Mouse (Mus musculus) heart, postnatal 25 days (tissue): ENCODE data around the gene Scube1. TPM values are rescaled to one million over a fixed set of nuclear protein-coding genes. Genes with fewer than 3 reads are reported as not detected.

Experiments used
- DNase-seq: peaks from one replicate; pipeline ENCODE4 v3.0.0; 2022; ENCODE audit warnings: low spot score
- intact Hi-C: fragments of 180-260 bp; cut with DNase I; formaldehyde crosslinking; loops from one replicate; pipeline ENCODE4 v1.15.1; 2025
- total RNA-seq, 2 experiments: library from RNA; stranded (reverse); gene quantifications; 2 replicates each; pipeline ENCODE4 v1.2.3; 2021

Scube1 gene
- total RNA-seq, 2 experiments from 2014 or later: 1.1 to 1.2 TPM

GRCm38 (mm10) chr15:83606216-83606615 is 118.6 kb downstream of the Scube1 start:
- intact Hi-C loops: no loop called here
- DNase-seq: no peak

- DNase-seq: no peak
- intact Hi-C loops: no loop called here
Measured at GRCm38 (mm10) chr15:83603426-83603825, 121.4 kb downstream of the Scube1 start.

- intact Hi-C loops: no loop called here
- DNase-seq: no peak
Measured at GRCm38 (mm10) chr15:83603046-83603396, 121.8 kb downstream of the Scube1 start.

- intact Hi-C loops: no loop called here
- DNase-seq: peak; percentile 17
Measured at GRCm38 (mm10) chr15:83602372-83603045, 122.3 kb downstream of the Scube1 start.

GRCm38 (mm10) chr15:83601185-83601584 is 123.6 kb downstream of the Scube1 start:
- intact Hi-C loops: no loop called here
- no peak for DNase-seq

- intact Hi-C loops: no loop called here
- DNase-seq: no peak
Measured at GRCm38 (mm10) chr15:83596833-83597232, 128.0 kb downstream of the Scube1 start.

GRCm38 (mm10) chr15:83595364-83595711 is 129.5 kb downstream of the Scube1 start:
- intact Hi-C loops: no loop called here

GRCm38 (mm10) chr15:83594513-83595363 is 130.1 kb downstream of the Scube1 start, which contains the start of gene Ttll12:
Ttll12 (minus strand) TSS chr15:83595157.
- peak; percentile 83 for DNase-seq
- intact Hi-C loops: no loop called here

More at GRCm38 (mm10) chr15:83595364-83595711, 129.5 kb downstream of the Scube1 start:
- no peak for DNase-seq

- intact Hi-C loops: no loop called here
- DNase-seq: no peak
Measured at GRCm38 (mm10) chr15:83593702-83594512, 130.9 kb downstream of the Scube1 start.

GRCm38 (mm10) chr15:83593189-83593585 is 131.6 kb downstream of the Scube1 start:
- DNase-seq: no peak
- intact Hi-C loops: no loop called here

GRCm38 (mm10) chr15:83592260-83593188 is 132.3 kb downstream of the Scube1 start:
- intact Hi-C loops: no loop called here
- DNase-seq: no peak

GRCm38 (mm10) chr15:83591758-83592157 is 133.1 kb downstream of the Scube1 start:
- no peak for DNase-seq
- intact Hi-C loops: no loop called here

- intact Hi-C loops: no loop called here
- DNase-seq: no peak
Measured at GRCm38 (mm10) chr15:83590841-83591240, 134.0 kb downstream of the Scube1 start.

- intact Hi-C loops: no loop called here
- DNase-seq: no peak
Measured at GRCm38 (mm10) chr15:83584741-83585220, 140.0 kb downstream of the Scube1 start.

GRCm38 (mm10) chr15:83583419-83584156 is 141.2 kb downstream of the Scube1 start:
- DNase-seq: no peak
- intact Hi-C loops: no loop called here

GRCm38 (mm10) chr15:83582931-83583330 is 141.9 kb downstream of the Scube1 start:
- intact Hi-C loops: no loop called here
- DNase-seq: no peak

- no peak for DNase-seq
- intact Hi-C loops: no loop called here
Measured at GRCm38 (mm10) chr15:83576651-83577050, 148.2 kb downstream of the Scube1 start.

- intact Hi-C loops: no loop called here
- no peak for DNase-seq
Measured at GRCm38 (mm10) chr15:83575543-83575942, 149.3 kb downstream of the Scube1 start.
